Mouse (Mus musculus) retina, postnatal 1 day (tissue): ENCODE measurements at regions not wholly inside any gene's neighbourhood (a gene's known extent, or its start where the extent isn't known, plus 50 kb on each side); places are given as distances from the start of the nearest gene placed in this dataset.
A peak's percentile ranks its signal among the peaks of the same experiment; 100 is the strongest.

Experiments used
- DNase-seq: peaks from one replicate; pipeline ENCODE4 v3.0.0-alpha.2; 2012

GRCm38 (mm10) chr10:113161486-113161885 is 232.7 kb upstream of the Atxn7l3b start:
- peak; percentile 9 for DNase-seq

- no peak for DNase-seq
Observed at GRCm38 (mm10) chr10:113160055-113160454, 231.3 kb upstream of the Atxn7l3b start.

DNA sequence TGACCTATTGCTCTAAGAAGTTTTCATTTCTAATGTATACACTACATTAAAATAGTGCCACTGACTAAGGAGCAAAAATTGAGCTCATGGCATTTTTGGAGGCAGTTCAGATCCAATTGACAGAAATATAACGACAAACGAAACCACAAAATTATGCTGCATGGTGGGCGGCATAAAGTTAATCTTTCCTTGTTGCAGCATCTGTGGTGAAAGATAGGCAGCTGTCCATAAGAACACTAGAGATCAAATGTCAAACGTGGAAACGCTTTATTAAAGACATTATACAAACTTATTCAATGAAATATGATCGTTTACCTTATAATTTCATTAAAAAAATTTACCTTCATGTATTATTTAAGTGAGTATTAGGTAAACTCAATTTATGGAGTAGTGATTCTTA is 230.2 kb upstream of the Atxn7l3b start:
- no peak for DNase-seq

DNA sequence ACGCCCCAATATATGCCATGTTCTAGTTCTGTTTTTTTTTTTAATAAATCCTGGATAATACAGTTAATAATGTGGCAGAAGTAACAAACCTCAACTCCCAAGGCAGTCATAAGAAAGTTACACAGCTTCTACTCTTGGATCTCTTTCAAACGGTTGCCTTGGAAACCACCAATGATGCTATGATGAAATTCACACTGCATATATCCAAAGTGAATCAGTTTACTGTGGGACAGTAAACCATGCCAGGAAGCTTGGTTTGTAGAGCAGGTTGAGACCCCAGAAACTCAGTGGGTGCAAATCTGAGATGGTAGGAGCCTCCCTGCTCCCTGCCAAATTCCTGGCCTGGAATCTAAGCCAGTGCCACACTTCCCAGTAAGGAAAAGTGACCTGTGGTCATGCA is 212.8 kb upstream of the Atxn7l3b start:
- no peak for DNase-seq

DNA sequence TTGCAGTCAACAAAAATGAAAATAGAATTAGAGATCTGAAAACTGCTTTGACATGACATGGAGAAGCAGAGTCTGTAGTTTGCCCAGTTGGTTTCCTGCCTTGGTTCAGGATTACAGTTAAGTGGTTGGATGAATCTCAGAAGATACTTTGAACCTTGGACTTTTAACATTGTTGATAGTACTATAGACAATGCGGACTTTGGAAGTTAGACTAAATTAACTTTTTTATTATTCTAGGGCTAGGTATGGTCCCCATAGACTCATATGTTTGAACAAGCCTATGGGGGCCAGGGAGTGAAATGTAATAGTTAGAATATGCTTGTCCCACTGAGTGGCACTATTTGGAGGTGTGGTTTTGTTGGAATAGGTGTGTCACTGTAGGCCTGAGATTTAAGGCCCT is 186.2 kb upstream of the Atxn7l3b start:
- DNase-seq, result no peak

GRCm38 (mm10) chr10:113105771-113106430 is 177.1 kb upstream of the Atxn7l3b start:
- DNase-seq, result peak; percentile 44

DNA sequence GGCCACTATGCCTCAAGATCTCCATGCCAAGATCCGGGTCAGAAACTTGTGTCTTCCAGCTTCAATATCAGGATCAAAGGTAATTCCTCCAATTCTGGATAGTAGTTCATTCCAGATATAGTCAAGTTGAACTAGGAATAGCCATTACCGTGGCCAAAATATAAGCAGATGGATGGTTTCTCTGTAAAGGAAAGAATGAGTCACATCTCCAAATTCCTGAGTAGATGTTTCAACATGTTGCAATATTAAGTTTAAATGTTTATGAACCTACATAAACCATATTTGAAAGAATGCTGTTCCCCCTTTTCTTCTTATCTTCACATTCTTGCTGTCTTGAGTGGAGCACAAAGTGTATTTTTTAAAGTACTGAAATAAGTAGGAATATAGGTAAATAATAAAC is 176.5 kb upstream of the Atxn7l3b start:
- DNase-seq, result no peak
